Mouse (Mus musculus): ENCODE data around the gene Rrp15. TPM values are rescaled to one million over a fixed set of nuclear protein-coding genes. Genes with fewer than 3 reads are reported as not detected.

Gene Rrp15
- total and polyA plus RNA-seq, 3 experiments, result 130 to 142 TPM; not detected in 1

GRCm38 (mm10) chr1:186675263-186675662 is 73.9 kb downstream of the Rrp15 start:
- Histone ChIP-seq H3K79me2 (ENCODE audit: control insufficient read depth, insufficient read depth, low read length, poor library complexity) (no peaks in the 10 kb centered on the region), H3K4me3 (ENCODE audit: control insufficient read depth in 1 of 2, insufficient read depth in 1 of 2, low read depth in 2 of 2, low read length in 2 of 2) (no peak overlapping the region), H3K27me3 (ENCODE audit: control insufficient read depth in 1 of 2, insufficient read depth in 2 of 2, low read length in 2 of 2) (no peaks in the 10 kb centered on the region), H3K9ac (ENCODE audit: control insufficient read depth, low read depth, low read length, poor library complexity, severe bottlenecking) (no peak overlapping the region), H3K4me1 (ENCODE audit: control insufficient read depth in 1 of 2, insufficient read depth in 2 of 2, low read length in 2 of 2) (no peaks in the 10 kb centered on the region), H3K36me3 (ENCODE audit: control insufficient read depth in 1 of 2, insufficient read depth in 2 of 2, low read length in 2 of 2) (no peaks in the 10 kb centered on the region), H3K27ac (ENCODE audit: control insufficient read depth, low read depth, low read length) (no peak overlapping the region), H3K9me3 (replicated peaks; ENCODE audit: insufficient read depth, low read length) (no peaks in the 10 kb centered on the region)
- no peak for TF ChIP-seq MAFK (IDR thresholded peaks at IDR 0.05; ENCODE audit: borderline replicate concordance, low read depth, low read length)
- TF ChIP-seq USF1 (IDR thresholded peaks at IDR 0.05; ENCODE audit: low read depth, low read length), result no peak
- no peak for TF ChIP-seq TCF12 (IDR thresholded peaks at IDR 0.05; ENCODE audit: low read depth, low read length)
- TF ChIP-seq CHD2 (IDR thresholded peaks at IDR 0.05; ENCODE audit: low read length), result no peak
- TF ChIP-seq MYB (IDR thresholded peaks at IDR 0.05; ENCODE audit: low read depth, low read length), result no peak
- no peak for TF ChIP-seq ZC3H11A (IDR thresholded peaks at IDR 0.05; ENCODE audit: low read depth, low read length)
- no peak for TF ChIP-seq JUND (IDR thresholded peaks at IDR 0.05; ENCODE audit: low read depth, low read length)
- no peak for TF ChIP-seq NRF1 (IDR thresholded peaks at IDR 0.05; ENCODE audit: insufficient read depth, low read depth, low read length, poor library complexity, severe bottlenecking)
- TF ChIP-seq ZMIZ1 (IDR thresholded peaks at IDR 0.05; ENCODE audit: low read depth, low read length), result no peak
- no peak for TF ChIP-seq EP300 (IDR thresholded peaks at IDR 0.05; ENCODE audit: low read depth in 1 of 2, low read length in 2 of 2)
- TF ChIP-seq MAX (IDR thresholded peaks at IDR 0.05; ENCODE audit: low read length), result no peak
- TF ChIP-seq HCFC1 (IDR thresholded peaks at IDR 0.05; ENCODE audit: low read depth, low read length), result no peak
- no peak for TF ChIP-seq TAL1 (IDR thresholded peaks at IDR 0.05; ENCODE audit: low read length)
- no peak for TF ChIP-seq UBTF (IDR thresholded peaks at IDR 0.05; ENCODE audit: borderline replicate concordance, insufficient read depth, low read depth, low read length)
- no peak for DNase-seq (ENCODE audit: low read depth, low spot score)

DNA sequence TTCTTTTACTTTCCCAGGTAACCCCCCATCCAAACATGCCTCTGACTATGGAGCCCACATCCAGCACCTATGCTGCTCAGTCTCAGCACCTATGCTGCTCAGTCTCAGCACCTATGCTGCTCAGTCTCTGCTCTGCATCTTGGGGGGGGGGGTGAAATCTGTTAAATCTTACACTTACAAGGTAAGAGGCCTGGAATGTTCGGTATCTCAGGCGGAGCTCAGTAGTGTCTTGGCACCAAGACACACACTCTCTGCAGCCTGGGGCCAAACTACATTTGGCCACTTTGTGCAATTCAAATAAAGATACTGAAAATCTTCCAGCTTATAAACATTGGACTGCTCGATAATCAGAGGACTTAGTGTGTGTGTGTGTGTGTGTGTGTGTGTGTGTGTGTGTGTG is 74.5 kb downstream of the Rrp15 start:
- Histone ChIP-seq H3K9ac (ENCODE audit: control insufficient read depth, low read depth, low read length, poor library complexity, severe bottlenecking) (no peak overlapping the region), H3K27me3 (ENCODE audit: control insufficient read depth in 1 of 2, insufficient read depth in 2 of 2, low read length in 2 of 2) (no peaks in the 10 kb centered on the region), H3K27ac (ENCODE audit: control insufficient read depth, low read depth, low read length) (no peak overlapping the region), H3K79me2 (ENCODE audit: control insufficient read depth, insufficient read depth, low read length, poor library complexity) (no peaks in the 10 kb centered on the region), H3K4me1 (ENCODE audit: control insufficient read depth in 1 of 2, insufficient read depth in 2 of 2, low read length in 2 of 2) (no peaks in the 10 kb centered on the region), H3K36me3 (ENCODE audit: control insufficient read depth in 1 of 2, insufficient read depth in 2 of 2, low read length in 2 of 2) (no peaks in the 10 kb centered on the region), H3K9me3 (replicated peaks; ENCODE audit: insufficient read depth, low read length) (no peaks in the 10 kb centered on the region), H3K4me3 (ENCODE audit: control insufficient read depth in 1 of 2, insufficient read depth in 1 of 2, low read depth in 2 of 2, low read length in 2 of 2) (no peak overlapping the region)
- DNase-seq (ENCODE audit: low read depth, low spot score), result no peak
- TF ChIP-seq KAT2A (conservative IDR thresholded peaks at IDR 0.05; ENCODE audit: low read depth, low read length) (no peak), TCF12 (IDR thresholded peaks at IDR 0.05; ENCODE audit: low read depth, low read length) (no peak), ZKSCAN1 (IDR thresholded peaks at IDR 0.05; ENCODE audit: low read depth, low read length) (no peak), USF2 (IDR thresholded peaks at IDR 0.05; ENCODE audit: borderline replicate concordance in 1 of 2, insufficient read depth in 1 of 2, low read depth in 1 of 2, low read length in 2 of 2) (no peak), ZMIZ1 (IDR thresholded peaks at IDR 0.05; ENCODE audit: low read depth, low read length) (no peak), ETS1 (IDR thresholded peaks at IDR 0.05; ENCODE audit: low read depth, low read length) (no peak), GABPA (IDR thresholded peaks at IDR 0.05; ENCODE audit: low read depth, low read length) (no peak), POLR2AphosphoS5 (IDR thresholded peaks at IDR 0.05; ENCODE audit: borderline replicate concordance, low read depth, low read length) (no peak), POLR2AphosphoS2 (IDR thresholded peaks at IDR 0.05; ENCODE audit: low read length) (no peak), BHLHE40 (IDR thresholded peaks at IDR 0.05; ENCODE audit: borderline replicate concordance, low read depth, low read length) (no peak), RAD21 (IDR thresholded peaks at IDR 0.05; ENCODE audit: low read depth, low read length) (no peak), SIN3A (IDR thresholded peaks at IDR 0.05; ENCODE audit: low read length) (no peak), NELFE (IDR thresholded peaks at IDR 0.05; ENCODE audit: low read depth, low read length) (no peak), GATA1 (IDR thresholded peaks at IDR 0.05; ENCODE audit: low read depth, low read length) (no peak), MXI1 (IDR thresholded peaks at IDR 0.05; ENCODE audit: low read depth, low read length) (no peak), JUND (IDR thresholded peaks at IDR 0.05; ENCODE audit: low read depth, low read length) (no peak)
